Mouse (Mus musculus) hindbrain, embryonic 15.5 days (tissue): ENCODE measurements around the gene Coro2a. TPM values are rescaled to one million over a fixed set of nuclear protein-coding genes. Genes with fewer than 3 reads are reported as not detected.

ENCODE experiments used
- ATAC-seq: fragments of 200-750 bp; cut with Nextera tagmentation; 2 replicates; pipeline ENCODE4 v1.8.0; 2017; ENCODE audit warnings: low read depth, moderate number of reproducible peaks, moderate TSS enrichment; ENCODE audit not compliant: low FRiP score
- H3K27ac ChIP-seq: fragments of 300-500 bp; sonication (generic); replicated peaks from 2 replicates; pipeline ENCODE4 v1.5.1; 2015; ENCODE audit warnings: mild to moderate bottlenecking, inconsistent platforms
- H3K27me3 ChIP-seq: fragments of 300-500 bp; sonication (generic); 2 replicates; pipeline ENCODE4 v1.6.1; 2015; ENCODE audit warnings: control low read depth, inconsistent platforms
- H3K36me3 ChIP-seq: fragments of 300-500 bp; sonication (generic); 2 replicates; pipeline ENCODE4 v1.6.1; 2015; ENCODE audit warnings: control low read depth, inconsistent platforms
- H3K4me1 ChIP-seq: fragments of 300-500 bp; sonication (generic); replicated peaks from 2 replicates; pipeline ENCODE4 v1.6.1; 2015; ENCODE audit warnings: control low read depth, inconsistent platforms
- H3K4me2 ChIP-seq: fragments of 300-500 bp; sonication (generic); 2 replicates; pipeline ENCODE4 v1.6.1; 2015; ENCODE audit warnings: moderate library complexity, mild to moderate bottlenecking, inconsistent platforms
- H3K4me3 ChIP-seq: fragments of 300-500 bp; sonication (generic); 2 replicates; pipeline ENCODE4 v1.5.1; 2015; ENCODE audit warnings: mild to moderate bottlenecking, inconsistent platforms
- H3K9ac ChIP-seq: fragments of 300-500 bp; sonication (generic); 2 replicates; pipeline ENCODE4 v1.6.1; 2015; ENCODE audit warnings: inconsistent platforms
- H3K9me3 ChIP-seq: fragments of 300-500 bp; sonication (generic); 2 replicates; pipeline ENCODE4 v1.6.1; 2016; ENCODE audit warnings: control low read depth, inconsistent platforms
- WGBS: fragments of 180-500 bp; shearing (Covaris S2); methylation state at CpG from one replicate; pipeline ENCODE4 v1.1.7; 2015; 5-methylcytosine and 5-hydroxymethylcytosine counted together
- polyA plus RNA-seq: library from polyadenylated mRNA; unstranded; fragments of >200 nt; fragmentation: Nextera tagmentation; extraction: Ambion mirVana; gene quantifications from 2 replicates; pipeline ENCODE4 v1.2.1, GENCODE M21; 2015

The Coro2a gene
- polyA plus RNA-seq, 1 experiment from 2014 or later = 10.5 TPM

- H3K27ac ChIP-seq = no peak overlapping the region
- no peaks in the 10 kb centered on the region for H3K9me3 ChIP-seq
- no peak overlapping the region for H3K4me2 ChIP-seq
- no peak overlapping the region for H3K9ac ChIP-seq
- H3K27me3 ChIP-seq = no peaks in the 10 kb centered on the region
- H3K4me3 ChIP-seq = no peak overlapping the region
- ATAC-seq = no peak
- no peaks in the 10 kb centered on the region; the same call in 1 of the 2 replicates for H3K4me1 ChIP-seq
- WGBS = 90% methylated on average over 4 of the region's 4 CpGs
- H3K36me3 ChIP-seq = 0 out of 2 replicates have a peak, but pooled peaks cover 2% of the 10 kb centered on the region
Observed at GRCm38 (mm10) chr4:46564247-46564646, 37.8 kb downstream of the Coro2a start.

- Histone ChIP-seq H3K27me3 (no peaks in the 10 kb centered on the region), H3K4me1 (no peaks in the 10 kb centered on the region), H3K9me3 (no peaks in the 10 kb centered on the region), H3K36me3 (0 out of 2 replicates have a peak, but pooled peaks cover 2% of the 10 kb centered on the region), H3K9ac (no peak overlapping the region), H3K4me3 (no peak overlapping the region), H3K27ac (no peak overlapping the region), H3K4me2 (no peak overlapping the region)
- 74% methylated on average over 10 of the region's 10 CpGs for WGBS
- ATAC-seq = no peak
Observed at GRCm38 (mm10) chr4:46563847-46564246, 38.2 kb downstream of the Coro2a start.

GRCm38 (mm10) chr4:46562841-46563240 is 39.2 kb downstream of the Coro2a start:
- Histone ChIP-seq H3K27ac (no peak overlapping the region), H3K36me3 (0 out of 2 replicates have a peak, but pooled peaks cover 2% of the 10 kb centered on the region), H3K9me3 (no peaks in the 10 kb centered on the region), H3K4me1 (no peaks in the 10 kb centered on the region), H3K4me2 (no peak overlapping the region), H3K4me3 (no peak overlapping the region), H3K9ac (no peak overlapping the region), H3K27me3 (no peaks in the 10 kb centered on the region)
- WGBS = 97% methylated on average over 14 of the region's 14 CpGs
- no peak for ATAC-seq

- ATAC-seq = no peak
- 79% methylated on average over 5 of the region's 5 CpGs for WGBS
- H3K27ac ChIP-seq = no peak overlapping the region
- H3K9ac ChIP-seq = no peak overlapping the region
- no peaks in the 10 kb centered on the region for H3K27me3 ChIP-seq
- H3K4me2 ChIP-seq = no peak overlapping the region
- no peak overlapping the region for H3K4me3 ChIP-seq
- H3K9me3 ChIP-seq = no peaks in the 10 kb centered on the region
- no peaks in the 10 kb centered on the region for H3K4me1 ChIP-seq
- 0 out of 2 replicates have a peak, but pooled peaks cover 2% of the 10 kb centered on the region for H3K36me3 ChIP-seq
Observed at GRCm38 (mm10) chr4:46562037-46562436, 40.0 kb downstream of the Coro2a start.

GRCm38 (mm10) chr4:46560069-46560705 is 41.8 kb downstream of the Coro2a start:
- no peak overlapping the region for H3K4me2 ChIP-seq
- H3K4me3 ChIP-seq = no peak overlapping the region
- no peak for ATAC-seq
- H3K4me1 ChIP-seq = no peaks in the 10 kb centered on the region
- 0 out of 2 replicates have a peak, but pooled peaks cover 2% of the 10 kb centered on the region for H3K36me3 ChIP-seq
- no peaks in the 10 kb centered on the region for H3K27me3 ChIP-seq
- H3K9me3 ChIP-seq = no peaks in the 10 kb centered on the region
- no peak overlapping the region for H3K9ac ChIP-seq
- WGBS = 78% methylated on average over 14 of the region's 14 CpGs
- no peak overlapping the region for H3K27ac ChIP-seq

GRCm38 (mm10) chr4:46558672-46559667 is 43.0 kb downstream of the Coro2a start:
- Histone ChIP-seq H3K4me1 (no peaks in the 10 kb centered on the region), H3K36me3 (0 out of 2 replicates have a peak, but pooled peaks cover 2% of the 10 kb centered on the region), H3K4me2 (no peak overlapping the region), H3K9me3 (no peaks in the 10 kb centered on the region), H3K9ac (no peak overlapping the region), H3K4me3 (no peak overlapping the region), H3K27ac (no peak overlapping the region), H3K27me3 (no peaks in the 10 kb centered on the region)
- WGBS = 79% methylated on average over 22 of the region's 22 CpGs
- ATAC-seq = no peak

- H3K36me3 ChIP-seq = 0 out of 2 replicates have a peak, but pooled peaks cover 2% of the 10 kb centered on the region
Observed at GRCm38 (mm10) chr4:46556933-46557332, 45.1 kb downstream of the Coro2a start.

GRCm38 (mm10) chr4:46555762-46556161 is 46.2 kb downstream of the Coro2a start:
- WGBS = 84% methylated on average over 9 of the region's 9 CpGs
- Histone ChIP-seq H3K4me2 (no peak overlapping the region), H3K27ac (no peak overlapping the region), H3K4me1 (no peaks in the 10 kb centered on the region), H3K36me3 (0 out of 2 replicates have a peak, but pooled peaks cover 2% of the 10 kb centered on the region), H3K9ac (no peak overlapping the region), H3K27me3 (no peaks in the 10 kb centered on the region), H3K4me3 (no peak overlapping the region), H3K9me3 (no peaks in the 10 kb centered on the region)
- no peak for ATAC-seq

More at GRCm38 (mm10) chr4:46556933-46557332, 45.1 kb downstream of the Coro2a start:
- Histone ChIP-seq H3K9me3 (no peaks in the 10 kb centered on the region), H3K4me3 (no peak overlapping the region), H3K27me3 (no peaks in the 10 kb centered on the region), H3K4me2 (no peak overlapping the region), H3K27ac (no peak overlapping the region), H3K4me1 (no peaks in the 10 kb centered on the region), H3K9ac (no peak overlapping the region)
- ATAC-seq = no peak
- WGBS = 89% methylated on average over 3 of the region's 3 CpGs

GRCm38 (mm10) chr4:46554295-46555069 is 47.5 kb downstream of the Coro2a start:
- Histone ChIP-seq H3K9me3 (no peaks in the 10 kb centered on the region), H3K4me3 (no peak overlapping the region), H3K27ac (no peak overlapping the region), H3K36me3 (no peaks in the 10 kb centered on the region), H3K27me3 (no peaks in the 10 kb centered on the region), H3K4me1 (no peaks in the 10 kb centered on the region), H3K9ac (no peak overlapping the region), H3K4me2 (no peak overlapping the region)
- ATAC-seq = no peak
- 80% methylated on average over 10 of the region's 10 CpGs for WGBS

GRCm38 (mm10) chr4:46553864-46554263 is 48.1 kb downstream of the Coro2a start:
- H3K27ac ChIP-seq = no peak overlapping the region
- no peaks in the 10 kb centered on the region for H3K4me1 ChIP-seq
- H3K36me3 ChIP-seq = no peaks in the 10 kb centered on the region
- H3K27me3 ChIP-seq = no peaks in the 10 kb centered on the region
- 58% methylated on average over 1 of the region's 1 CpGs for WGBS
- ATAC-seq = no peak
- no peaks in the 10 kb centered on the region for H3K9me3 ChIP-seq
- H3K4me2 ChIP-seq = no peak overlapping the region
- no peak overlapping the region for H3K4me3 ChIP-seq
- H3K9ac ChIP-seq = no peak overlapping the region

- no peak overlapping the region for H3K27ac ChIP-seq
- WGBS = 58% methylated on average over 8 of the region's 8 CpGs
- H3K4me3 ChIP-seq = no peak overlapping the region
- no peaks in the 10 kb centered on the region for H3K36me3 ChIP-seq
- H3K9me3 ChIP-seq = no peaks in the 10 kb centered on the region
- no peak overlapping the region for H3K9ac ChIP-seq
- no peaks in the 10 kb centered on the region for H3K4me1 ChIP-seq
- ATAC-seq = no peak
- no peak overlapping the region for H3K4me2 ChIP-seq
- H3K27me3 ChIP-seq = no peaks in the 10 kb centered on the region
Observed at GRCm38 (mm10) chr4:46550406-46550805, 51.6 kb downstream of the Coro2a start.
